Mouse (Mus musculus) neural tube, embryonic 11.5 days (tissue): ENCODE data around the gene Cyp4a32. TPM values are rescaled to one million over a fixed set of nuclear protein-coding genes. Genes with fewer than 3 reads are reported as not detected.
"Not testable (repeated sequence)": the region's sequence is repeated elsewhere in the genome, so short reads cannot be mapped to it uniquely, and the experiment has no call there.

Source experiments
- ATAC-seq: fragments of 200-750 bp; cut with Nextera tagmentation; 2 replicates; pipeline ENCODE4 v1.8.0; 2017; ENCODE audit warnings: moderate number of reproducible peaks, mild to moderate bottlenecking, moderate TSS enrichment, moderate library complexity; ENCODE audit not compliant: insufficient read depth, low FRiP score, low TSS enrichment
- DNase-seq: peaks from one replicate; pipeline ENCODE4 v3.0.0-alpha.2; 2015; ENCODE audit warnings: low spot score
- H3K27ac ChIP-seq: fragments of 300-500 bp; sonication (generic); 2 replicates; pipeline ENCODE4 v1.5.1; 2014; ENCODE audit warnings: low read depth, mild to moderate bottlenecking, low read length
- H3K27me3 ChIP-seq: fragments of 300-500 bp; sonication (generic); 2 replicates; pipeline ENCODE4 v1.6.1; 2014; ENCODE audit warnings: mild to moderate bottlenecking, low read length, mixed read lengths; ENCODE audit not compliant: control insufficient read depth, insufficient read depth
- H3K36me3 ChIP-seq: fragments of 300-500 bp; sonication (generic); 2 replicates; pipeline ENCODE4 v1.6.1; 2014; ENCODE audit warnings: mild to moderate bottlenecking, low read length, moderate library complexity, mixed read lengths; ENCODE audit not compliant: control insufficient read depth, insufficient read depth
- H3K4me1 ChIP-seq: fragments of 300-500 bp; sonication (generic); 2 replicates; pipeline ENCODE4 v1.6.1; 2014; ENCODE audit warnings: low read length, mixed read lengths; ENCODE audit not compliant: control insufficient read depth, insufficient read depth
- H3K4me2 ChIP-seq: fragments of 300-500 bp; sonication (generic); 2 replicates; pipeline ENCODE4 v1.6.1; 2014; ENCODE audit warnings: low read depth, mild to moderate bottlenecking, moderate library complexity
- H3K4me3 ChIP-seq: fragments of 300-500 bp; sonication (generic); 2 replicates; pipeline ENCODE4 v1.5.1; 2014; ENCODE audit warnings: low read depth, low read length
- H3K9ac ChIP-seq: fragments of 300-500 bp; sonication (generic); 2 replicates; pipeline ENCODE4 v1.6.1; 2014; ENCODE audit warnings: mild to moderate bottlenecking, low read length
- H3K9me3 ChIP-seq: fragments of 300-500 bp; sonication (generic); 2 replicates; pipeline ENCODE4 v1.6.1; 2016; ENCODE audit warnings: low read length; ENCODE audit not compliant: control insufficient read depth
- WGBS: fragments of 180-500 bp; shearing (Covaris S2); extraction: QIAGEN DNeasy Blood & Tissue Kit; methylation state at CpG from one replicate; pipeline ENCODE4 v1.1.7; 2014; 5-methylcytosine and 5-hydroxymethylcytosine counted together
- polyA plus RNA-seq: library from polyadenylated mRNA; unstranded; fragments of >200 nt; fragmentation: Nextera tagmentation; extraction: Ambion mirVana; gene quantifications from 2 replicates; pipeline ENCODE4 v1.2.1, GENCODE M21; 2014

The Cyp4a32 gene
- polyA plus RNA-seq, 1 experiment from 2014 or later: not detected

DNA sequence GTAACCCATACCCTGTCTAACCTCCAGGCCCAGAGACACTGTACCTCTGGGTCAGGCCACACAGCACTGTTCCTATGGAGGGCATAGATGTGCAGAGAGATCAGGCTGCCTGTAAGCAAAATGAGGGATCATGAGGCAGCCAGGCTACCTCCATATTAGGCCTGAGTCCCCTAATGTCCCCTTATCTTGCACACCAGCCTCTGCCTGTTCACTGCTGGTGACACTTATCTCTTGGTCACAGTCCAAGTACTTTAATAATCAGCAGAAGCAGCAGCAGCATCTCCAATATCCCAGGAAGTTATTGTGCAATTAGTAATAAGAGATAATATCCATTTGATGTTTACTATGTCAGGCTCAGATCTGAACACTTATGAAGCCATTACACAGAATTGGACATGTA lies 17.7 kb upstream of the Cyp4a32 start:
- Histone ChIP-seq H3K4me1 (no peaks in the 10 kb centered on the region), H3K27ac (no peak overlapping the region), H3K9ac (no peak overlapping the region), H3K27me3 (no peaks in the 10 kb centered on the region), H3K4me2 (no peak overlapping the region), H3K4me3 (no peak overlapping the region), H3K36me3 (no peaks in the 10 kb centered on the region), H3K9me3 (no peaks in the 10 kb centered on the region)
- ATAC-seq (no peak), DNase-seq (no peak)

GRCm38 (mm10) chr4:115596357-115596756 lies 4.4 kb upstream of the Cyp4a32 start:
- Histone ChIP-seq H3K9me3 (no peaks in the 10 kb centered on the region), H3K27ac (no peak overlapping the region), H3K36me3 (no peaks in the 10 kb centered on the region), H3K4me2 (no peak overlapping the region), H3K4me3 (no peak overlapping the region), H3K9ac (no peak overlapping the region), H3K27me3 (no peaks in the 10 kb centered on the region), H3K4me1 (no peaks in the 10 kb centered on the region)
- ATAC-seq (no peak), DNase-seq (no peak)
- WGBS: 93% methylated on average over 1 of the region's 1 CpGs

DNA sequence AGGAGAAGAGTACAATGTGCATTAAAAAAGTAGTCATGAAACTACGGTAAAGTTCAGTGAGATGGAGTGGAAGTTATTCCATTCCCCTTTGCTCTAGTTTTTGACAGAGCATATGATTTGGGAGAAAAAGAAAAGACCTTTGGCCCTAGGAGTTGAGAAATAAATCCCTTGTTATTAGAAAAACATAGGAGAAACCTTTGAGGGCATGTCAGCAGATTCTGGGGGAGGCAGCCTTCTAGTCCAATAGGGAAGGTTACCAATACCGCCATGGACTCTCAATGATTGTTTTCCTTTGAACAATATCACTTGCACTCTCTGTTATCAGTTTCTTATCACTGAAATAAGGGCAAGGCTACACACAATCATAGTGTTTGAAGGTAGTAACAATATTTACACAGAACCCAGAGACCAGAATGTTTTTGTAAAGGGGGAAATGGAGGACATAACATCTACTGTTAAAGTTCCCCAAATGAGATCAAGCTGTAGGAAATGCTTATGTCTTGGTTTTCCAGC lies 3.9 kb upstream of the Cyp4a32 start:
- DNase-seq (no peak), ATAC-seq (no peak)
- Histone ChIP-seq H3K4me2 (no peak overlapping the region), H3K36me3 (no peaks in the 10 kb centered on the region), H3K9me3 (no peaks in the 10 kb centered on the region), H3K9ac (no peak overlapping the region), H3K27me3 (no peaks in the 10 kb centered on the region), H3K27ac (no peak overlapping the region), H3K4me3 (no peak overlapping the region), H3K4me1 (no peaks in the 10 kb centered on the region)
- 84% methylated on average over 2 of the region's 2 CpGs for WGBS

DNA sequence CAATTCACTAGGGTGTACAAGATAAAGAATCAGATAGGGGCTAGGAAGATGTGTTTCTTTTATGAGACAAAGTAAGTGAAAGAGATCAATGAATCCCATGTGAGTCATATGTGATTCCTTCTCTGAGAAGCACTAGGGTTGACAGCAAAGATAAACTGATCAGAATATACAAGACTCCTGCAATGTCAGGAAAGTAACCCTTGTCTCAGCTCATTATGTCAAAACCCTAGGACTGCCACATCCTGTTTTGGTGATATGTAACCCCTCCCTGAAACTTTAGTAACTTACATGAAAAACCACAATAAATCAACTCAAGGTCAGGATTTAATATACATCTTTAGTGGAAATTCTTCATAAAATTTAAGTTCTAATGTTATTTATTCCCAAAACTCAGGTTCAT lies 13.2 kb downstream of the Cyp4a32 start:
- ATAC-seq: no peak
- Histone ChIP-seq H3K27me3 (no peaks in the 10 kb centered on the region), H3K27ac (no peak overlapping the region), H3K4me1 (no peaks in the 10 kb centered on the region), H3K4me3 (no peak overlapping the region), H3K9ac (no peak overlapping the region), H3K4me2 (no peak overlapping the region), H3K9me3 (no peaks in the 10 kb centered on the region), H3K36me3 (no peaks in the 10 kb centered on the region)
- no peak for DNase-seq

DNA sequence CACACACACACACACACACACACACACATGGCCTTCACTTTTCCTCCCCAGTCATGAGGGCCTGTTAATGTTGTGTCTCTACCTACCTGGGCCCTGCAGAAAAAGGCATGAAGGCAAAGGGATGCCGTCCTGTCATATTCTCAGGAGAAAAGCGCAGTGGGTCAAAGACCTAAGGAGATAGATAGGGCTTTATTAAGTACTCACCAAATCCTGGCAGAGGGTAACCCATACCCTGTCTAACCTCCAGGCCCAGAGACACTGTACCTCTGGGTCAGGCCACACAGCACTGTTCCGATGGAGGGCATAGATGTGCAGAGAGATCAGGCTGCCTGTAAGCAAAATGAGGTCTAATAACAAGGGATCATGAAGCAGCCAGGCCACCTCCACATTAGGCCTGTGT lies 24.8 kb downstream of the Cyp4a32 start:
- H3K4me3 ChIP-seq, H3K4me2 ChIP-seq, H3K36me3 ChIP-seq, H3K9me3 ChIP-seq, H3K9ac ChIP-seq, H3K27me3 ChIP-seq, H3K27ac ChIP-seq, ATAC-seq, H3K4me1 ChIP-seq, DNase-seq: not testable (repeated sequence)
- 97% methylated on average over 3 of the region's 3 CpGs for WGBS

DNA sequence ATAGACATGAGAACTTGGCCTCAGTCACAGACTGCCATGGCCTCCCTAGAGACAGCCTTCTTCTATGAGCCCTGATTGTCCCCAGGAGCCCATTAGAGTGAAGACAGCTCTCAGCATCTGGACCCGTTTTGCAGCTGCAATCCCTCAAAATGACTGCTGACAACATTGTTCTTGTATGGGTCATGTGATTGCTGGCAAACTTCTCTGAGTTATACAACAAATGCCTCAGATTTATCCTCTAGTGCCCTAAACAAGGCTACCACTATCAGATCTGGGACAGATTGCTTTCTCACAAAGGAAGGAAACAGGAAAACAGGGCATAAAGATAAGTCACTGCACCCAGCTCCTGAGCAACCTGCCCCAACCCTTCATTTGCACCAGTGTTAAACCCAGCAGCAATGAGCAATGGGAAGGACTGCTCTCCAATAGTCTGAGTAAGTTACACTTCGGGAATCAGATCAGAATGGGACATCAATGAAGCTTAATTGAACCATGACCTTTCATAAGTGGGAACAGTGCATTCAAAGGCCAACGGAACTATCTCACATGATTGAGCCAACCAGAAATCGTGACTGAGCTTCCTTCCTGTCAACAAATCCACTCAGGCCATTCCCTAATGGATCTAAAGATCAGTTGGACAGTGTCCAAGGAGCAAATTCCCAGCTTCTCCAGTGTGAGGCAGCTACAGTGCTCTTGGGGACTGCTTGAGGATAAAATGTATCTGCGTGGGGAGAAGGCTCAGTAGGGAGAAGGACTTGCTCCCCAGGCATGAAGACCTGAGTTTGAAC lies 42.4 kb downstream of the Cyp4a32 start:
- Histone ChIP-seq H3K36me3 (no peaks in the 10 kb centered on the region), H3K9me3 (no peaks in the 10 kb centered on the region), H3K9ac (no peak overlapping the region), H3K27ac (no peak overlapping the region), H3K4me1 (no peaks in the 10 kb centered on the region), H3K4me3 (no peak overlapping the region), H3K4me2 (no peak overlapping the region), H3K27me3 (no peaks in the 10 kb centered on the region)
- ATAC-seq (no peak), DNase-seq (no peak)
- WGBS: 81% methylated on average over 5 of the region's 5 CpGs

- Histone ChIP-seq H3K27me3 (no peaks in the 10 kb centered on the region), H3K4me1 (no peaks in the 10 kb centered on the region), H3K4me2 (no peak overlapping the region), H3K4me3 (no peak overlapping the region), H3K27ac (no peak overlapping the region), H3K9ac (no peak overlapping the region), H3K36me3 (no peaks in the 10 kb centered on the region), H3K9me3 (no peaks in the 10 kb centered on the region)
- no peak for DNase-seq
- ATAC-seq: no peak
Measured at GRCm38 (mm10) chr4:115645371-115645770, 44.6 kb downstream of the Cyp4a32 start.

DNA sequence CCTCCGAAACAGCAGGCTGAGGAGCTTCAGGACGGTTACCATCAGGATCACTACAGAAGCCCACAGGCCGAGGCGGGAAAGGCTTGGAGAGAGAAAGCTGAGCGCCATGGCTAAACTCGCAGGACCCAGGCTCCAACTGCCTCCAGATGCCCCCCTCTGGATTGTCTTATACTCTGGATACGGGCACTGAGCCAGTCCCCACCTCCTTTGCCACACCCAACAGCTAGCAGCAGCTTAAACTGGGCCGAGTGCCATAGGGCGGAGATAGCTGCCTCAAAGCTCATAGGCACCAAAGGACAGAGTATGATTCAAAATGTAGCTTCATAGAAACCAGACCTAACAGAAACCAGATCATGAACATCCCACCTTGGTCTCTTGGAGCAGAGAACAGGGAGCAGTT lies 46.8 kb downstream of the Cyp4a32 start, which contains the start of gene Cyp4b1:
Gene Cyp4b1, minus strand, starts transcription at position 144 of the 400 bp plus-strand sequence.
- DNase-seq: no peak

GRCm38 (mm10) chr4:115648752-115649151 lies 48.0 kb downstream of the Cyp4a32 start:
- 81% methylated on average over 2 of the region's 2 CpGs for WGBS
- no peaks in the 10 kb centered on the region for H3K9me3 ChIP-seq
- H3K4me3 ChIP-seq: no peak overlapping the region
- no peak for ATAC-seq
- DNase-seq: no peak
- no peaks in the 10 kb centered on the region for H3K4me1 ChIP-seq
- H3K27ac ChIP-seq: no peak overlapping the region
- no peak overlapping the region for H3K4me2 ChIP-seq
- H3K9ac ChIP-seq: no peak overlapping the region
- no peaks in the 10 kb centered on the region for H3K27me3 ChIP-seq
- no peaks in the 10 kb centered on the region for H3K36me3 ChIP-seq

More for the DNA sequence above, 46.8 kb downstream of the Cyp4a32 start, which contains the start of gene Cyp4b1:
- H3K4me1 ChIP-seq: no peaks in the 10 kb centered on the region
- H3K9me3 ChIP-seq: no peaks in the 10 kb centered on the region
- H3K4me3 ChIP-seq: no peak within 1 kb of the TSS
- H3K4me2 ChIP-seq: no peak within 1 kb of the TSS
- H3K9ac ChIP-seq: no peak within 1 kb of the TSS
- no peak within 1 kb of the TSS for H3K27ac ChIP-seq
- no peaks in the 10 kb centered on the region for H3K36me3 ChIP-seq
- H3K27me3 ChIP-seq: no peaks in the 10 kb centered on the region
- WGBS: 93% methylated on average over 9 of the region's 9 CpGs
- ATAC-seq: no peak
